Mouse (Mus musculus): ENCODE data around the gene Otulin.

Otulin gene

GRCm38 (mm10) chr15:27613255-27613654, 17.2 kb downstream of the Otulin start:
- DNase-seq (ENCODE audit: low spot score) = no peak

GRCm38 (mm10) chr15:27612533-27613221, 17.8 kb downstream of the Otulin start:
- peak; percentile 73 for DNase-seq (ENCODE audit: low spot score)

DNA sequence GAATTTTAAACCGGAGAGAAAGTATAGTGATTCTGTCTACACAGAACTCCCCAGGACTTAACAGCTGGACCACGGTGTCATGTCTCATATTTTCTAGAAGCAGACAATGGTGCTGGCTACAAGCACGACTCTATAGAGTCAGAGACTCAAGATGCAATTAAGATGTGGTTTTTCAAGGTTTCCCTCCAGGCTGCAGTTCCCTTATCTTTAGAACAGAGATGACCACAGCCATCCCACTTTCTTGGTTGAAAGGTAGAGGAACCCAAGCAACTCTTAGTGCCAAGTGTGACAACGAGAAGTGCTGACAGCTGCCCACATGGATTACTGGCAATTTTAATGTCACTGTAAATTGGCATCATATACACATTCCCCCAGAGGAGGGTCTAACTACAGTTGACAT, 20.9 kb downstream of the Otulin start:
- DNase-seq (ENCODE audit: low spot score) = no peak

GRCm38 (mm10) chr15:27605252-27605651, 25.2 kb downstream of the Otulin start:
- DNase-seq (ENCODE audit: low spot score) = no peak

GRCm38 (mm10) chr15:27604558-27604957, 25.9 kb downstream of the Otulin start:
- no peak for DNase-seq (ENCODE audit: low spot score)

DNA sequence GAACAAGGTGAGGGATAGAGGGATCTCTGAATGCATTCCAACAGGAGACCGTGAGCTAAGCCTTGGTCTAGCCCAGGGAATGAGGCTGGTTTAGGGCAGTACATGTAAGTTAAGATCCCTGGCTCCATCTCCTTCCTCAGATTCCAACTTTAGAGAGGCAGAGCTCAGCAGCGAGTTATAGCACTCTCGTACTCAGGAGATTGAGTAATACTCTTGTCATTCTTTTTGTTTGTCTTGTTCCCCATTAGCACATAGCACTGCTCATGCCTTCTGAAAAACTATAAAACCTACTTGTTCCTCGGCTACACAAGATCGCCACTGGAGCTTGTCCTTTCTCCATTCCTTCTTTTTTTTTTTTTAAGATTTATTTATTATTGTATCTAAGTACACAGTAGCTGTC, 30.0 kb downstream of the Otulin start:
- no peak for DNase-seq (ENCODE audit: low spot score)

DNA sequence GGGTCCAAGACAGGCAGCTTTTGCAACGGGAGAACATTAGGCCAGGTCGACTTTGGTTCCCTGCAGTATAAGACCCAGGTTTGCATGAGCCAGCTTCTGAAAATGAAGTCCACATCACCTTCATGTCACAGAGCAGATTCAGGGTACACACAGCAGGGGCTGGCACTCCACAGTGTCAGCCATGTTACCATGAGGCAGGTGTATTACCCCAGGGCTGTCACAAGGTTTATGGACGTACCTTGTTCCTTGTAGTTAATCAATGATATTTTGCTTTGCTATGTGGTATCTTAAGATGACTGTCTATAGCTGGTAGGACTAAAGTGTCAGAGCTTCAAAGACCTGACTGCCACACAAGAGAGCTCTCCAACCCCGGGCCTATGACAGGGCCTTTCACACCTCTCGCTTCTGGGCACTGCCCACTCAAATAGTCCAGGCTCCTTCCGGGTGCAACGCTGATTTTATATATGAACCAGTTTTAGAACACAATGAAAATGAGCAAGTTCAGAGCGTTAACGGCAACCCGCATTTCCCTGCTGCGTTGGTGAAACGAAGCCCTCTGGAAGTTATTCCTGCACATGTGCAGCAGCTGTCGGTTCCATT, 31.6 kb downstream of the Otulin start:
- DNase-seq (ENCODE audit: low spot score) = no peak

DNA sequence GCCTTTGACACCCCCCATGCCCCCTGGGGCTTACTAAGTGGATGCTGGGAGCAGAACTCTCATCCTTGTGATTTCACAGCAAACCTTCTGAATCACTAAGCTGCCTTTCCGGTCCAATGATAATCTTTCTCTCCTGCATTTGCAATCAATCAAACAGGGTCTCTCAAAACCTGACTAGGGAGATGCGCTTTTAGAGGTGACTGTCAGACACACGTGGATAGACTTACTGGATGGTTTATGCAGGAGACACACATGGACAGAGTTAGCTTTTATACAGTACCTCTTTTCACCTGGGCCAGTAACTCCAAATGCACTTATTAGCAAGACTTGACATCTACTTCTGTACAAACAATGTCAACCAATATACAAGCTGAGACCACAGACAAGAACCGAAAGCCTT, 33.0 kb downstream of the Otulin start:
- no peak for DNase-seq (ENCODE audit: low spot score)

DNA sequence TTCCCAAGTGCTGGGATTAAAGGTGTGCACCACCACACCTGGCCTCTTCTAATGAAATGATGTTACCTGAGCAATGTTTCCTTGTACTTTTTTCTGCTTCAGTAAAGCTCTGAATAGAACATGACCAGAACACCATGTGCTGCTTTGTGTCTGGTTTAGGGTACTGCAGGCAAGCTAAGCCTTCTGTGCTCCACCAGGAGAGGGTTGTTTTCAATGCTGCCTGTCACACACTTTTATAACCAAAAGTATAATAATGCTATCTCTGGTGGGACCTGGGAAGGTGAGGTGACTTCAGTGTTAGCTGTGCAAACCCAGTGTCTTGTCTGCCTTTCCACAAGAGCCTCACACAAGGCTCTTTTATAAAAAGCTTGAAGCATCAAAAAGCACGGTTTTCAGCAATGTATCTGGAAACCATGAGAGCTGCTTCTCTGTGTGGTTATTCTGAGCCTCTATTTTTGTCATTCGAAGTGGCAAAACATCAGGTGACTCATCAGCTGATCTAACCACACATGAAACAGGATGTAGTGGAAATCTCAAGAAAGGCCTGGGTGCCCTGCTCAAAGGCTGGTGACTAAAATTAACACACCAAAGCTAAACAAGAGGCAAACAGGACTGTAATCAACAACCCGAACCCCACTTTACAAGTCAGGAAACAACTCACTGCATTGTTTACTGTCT, 33.9 kb downstream of the Otulin start:
- peak; percentile 70 for DNase-seq (ENCODE audit: low spot score)

DNA sequence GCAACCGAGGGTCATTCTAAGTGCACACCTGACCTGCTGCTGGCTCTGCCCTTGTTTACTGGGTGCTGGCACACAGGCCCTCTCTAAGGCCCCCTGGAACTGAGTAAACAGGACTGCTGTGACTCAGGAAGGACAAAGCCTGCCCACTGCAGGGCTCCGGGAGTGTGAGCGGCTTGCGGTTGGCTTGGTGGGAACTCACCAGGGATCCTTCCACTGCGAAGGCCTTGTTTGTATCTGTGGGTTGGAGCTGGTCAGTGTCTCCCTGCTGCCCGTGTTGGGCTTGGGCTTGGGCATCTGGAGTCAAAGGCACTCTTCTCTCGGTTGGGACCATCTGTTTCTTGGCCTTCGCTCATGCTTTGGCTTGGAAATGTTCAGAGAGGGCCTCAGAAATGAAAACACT, 34.9 kb downstream of the Otulin start:
- DNase-seq (ENCODE audit: low spot score) = no peak

DNA sequence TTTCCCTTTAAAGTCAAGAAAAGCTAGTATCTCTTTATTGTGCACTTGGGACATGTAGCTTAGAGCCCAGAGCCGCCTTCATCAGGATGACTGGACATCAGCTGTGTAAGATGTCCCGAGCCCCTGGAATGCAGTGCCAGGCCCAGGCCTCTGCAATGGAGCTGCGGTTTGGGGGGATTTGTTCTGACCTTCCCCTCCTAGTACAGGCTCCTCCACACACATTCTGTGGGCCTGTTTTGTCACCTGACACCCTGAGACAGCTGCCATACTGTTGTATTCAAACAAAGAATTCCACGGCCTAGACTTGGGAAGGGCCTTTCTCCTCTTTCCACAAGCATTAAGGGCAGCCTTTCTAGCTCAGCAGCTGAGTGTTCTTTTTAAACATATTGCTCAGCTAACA, 35.5 kb downstream of the Otulin start:
- DNase-seq (ENCODE audit: low spot score) = no peak

DNA sequence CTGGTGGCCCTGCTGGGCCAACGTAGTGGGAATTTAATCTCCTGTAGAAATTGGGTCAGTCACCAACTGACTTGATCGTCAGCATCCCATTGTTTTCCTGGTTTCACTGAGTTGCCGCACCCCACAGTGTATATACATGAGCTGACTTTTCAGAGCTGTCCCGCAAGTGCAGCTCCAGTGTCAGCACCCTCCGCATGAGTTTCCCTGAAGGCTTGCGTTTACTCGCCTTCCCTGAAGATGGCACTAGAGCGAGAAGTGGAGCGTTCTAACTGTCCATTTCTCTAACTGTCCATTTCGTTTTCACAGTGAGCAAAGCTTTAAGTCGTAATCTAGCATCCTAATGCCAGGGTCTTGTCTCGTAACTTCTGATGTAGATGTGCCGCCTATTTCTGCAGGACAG, 36.8 kb downstream of the Otulin start:
- DNase-seq (ENCODE audit: low spot score) = peak; percentile 60

DNA sequence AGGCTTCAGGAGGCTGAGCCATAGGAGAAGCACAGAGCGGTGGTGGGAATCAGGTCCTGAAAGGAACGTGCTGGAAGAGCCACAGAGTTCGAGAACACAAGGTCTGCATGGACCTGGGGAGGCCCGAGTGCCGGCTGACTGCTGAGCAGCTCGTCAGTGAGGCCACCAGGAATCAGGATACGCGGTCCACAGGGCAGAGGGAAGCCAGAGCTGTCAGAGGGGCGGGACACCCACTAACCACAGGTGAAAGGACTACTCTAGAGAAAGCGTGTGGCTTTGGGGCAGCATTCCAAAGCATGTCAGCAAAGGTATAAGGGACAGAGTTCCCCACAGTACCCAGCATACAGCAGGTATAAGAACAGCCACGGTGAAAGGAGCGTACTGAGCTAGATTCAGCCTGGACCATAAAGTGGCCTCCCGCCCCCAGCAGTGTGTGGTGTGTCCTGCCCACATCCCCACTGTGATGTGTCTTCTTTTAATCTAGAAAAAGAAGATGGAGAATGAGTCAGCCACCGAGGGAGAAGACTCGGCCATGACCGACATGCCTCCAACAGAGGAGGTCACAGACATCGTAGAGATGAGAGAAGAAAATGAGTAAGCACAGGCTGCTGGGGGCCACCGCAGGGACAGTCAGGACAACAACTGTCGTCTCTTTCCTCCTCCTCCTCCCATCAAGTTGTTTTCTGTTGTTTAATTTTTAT, 37.7 kb downstream of the Otulin start:
- DNase-seq (ENCODE audit: low spot score) = no peak

GRCm38 (mm10) chr15:27590812-27591211, 39.7 kb downstream of the Otulin start:
- DNase-seq (ENCODE audit: low spot score) = no peak

DNA sequence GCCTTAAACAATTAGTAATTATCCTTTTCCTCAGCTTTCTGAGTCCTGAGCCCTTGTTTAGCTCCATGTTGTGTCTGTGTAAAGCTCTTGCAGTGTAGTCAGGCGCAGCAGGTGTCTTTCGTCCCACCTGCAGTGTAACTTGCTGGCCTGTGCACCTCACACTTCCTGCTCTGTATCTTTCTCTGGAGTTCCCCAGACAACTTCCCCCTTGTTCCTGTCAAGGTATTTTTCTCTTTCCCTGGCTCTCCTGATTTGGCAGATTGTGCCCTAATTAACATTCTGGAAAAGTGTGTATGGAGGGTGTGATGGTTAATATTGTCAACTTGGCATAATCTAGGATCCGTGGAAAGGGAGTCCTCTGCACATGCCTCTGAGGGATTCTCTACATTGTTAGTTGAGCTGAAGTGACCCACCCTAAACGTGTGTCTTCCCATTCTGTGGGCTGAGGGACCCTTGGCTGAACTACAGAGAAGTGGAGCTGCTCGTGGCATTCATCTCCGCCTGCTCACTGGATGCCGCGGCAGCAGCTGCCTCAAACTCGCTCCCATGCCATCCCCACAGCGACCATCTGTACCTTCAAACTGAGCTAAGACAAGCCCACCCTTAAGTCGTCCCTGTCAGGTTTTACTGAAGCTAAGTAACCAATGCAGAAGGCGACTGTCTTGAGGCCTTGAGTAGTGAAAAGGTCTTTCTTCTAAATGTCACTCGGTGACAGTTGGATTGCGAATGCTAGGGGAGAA, 42.2 kb downstream of the Otulin start:
- DNase-seq (ENCODE audit: low spot score) = no peak

DNA sequence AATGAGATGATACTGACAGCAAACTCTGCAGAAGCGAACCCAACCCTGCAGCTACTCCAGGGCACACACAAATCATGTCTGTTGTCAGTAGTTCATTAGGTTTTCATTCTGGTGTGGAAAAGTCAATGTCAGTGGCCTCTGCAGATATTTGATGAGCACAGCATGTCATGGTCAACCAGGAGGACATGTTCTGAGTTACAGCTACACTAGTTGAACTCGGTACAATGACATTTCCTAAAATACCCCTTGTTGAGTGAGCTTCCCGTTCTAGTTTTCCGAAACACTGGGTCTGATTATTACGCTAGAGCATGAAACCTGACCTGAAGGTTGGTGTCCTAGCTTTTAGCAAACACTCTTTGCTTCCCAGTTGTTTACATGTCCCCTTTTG, 44.4 kb downstream of the Otulin start:
- DNase-seq (ENCODE audit: low spot score) = no peak

DNA sequence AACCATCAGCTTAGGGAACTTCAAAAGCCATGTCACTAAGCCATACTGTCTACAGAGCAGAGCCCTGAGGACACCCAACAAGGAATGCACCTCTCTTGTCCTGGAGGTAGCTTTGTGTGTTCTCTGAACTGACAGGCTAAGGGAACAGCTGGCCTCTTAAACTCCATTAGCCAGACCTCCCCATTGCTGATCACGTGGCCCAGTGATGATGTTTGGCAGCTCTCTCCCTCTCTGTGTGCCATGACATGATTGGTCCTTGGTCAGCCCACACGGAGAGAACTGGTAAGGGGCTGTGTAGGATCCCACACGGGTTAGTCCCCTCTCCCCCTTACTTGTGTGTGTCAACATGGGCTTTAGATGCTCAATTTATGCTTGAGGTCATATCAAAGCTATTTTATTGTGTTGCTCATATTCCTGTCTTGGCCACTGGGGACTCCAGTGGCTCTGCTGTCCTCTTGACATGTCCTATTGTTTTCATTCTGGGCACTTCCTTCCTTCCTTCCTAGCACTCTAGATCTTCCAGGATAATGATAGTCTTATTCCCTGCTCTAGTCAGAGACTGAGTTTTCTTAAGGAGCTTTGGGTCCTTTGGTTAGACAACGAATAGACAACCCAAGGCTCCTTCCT, 44.9 kb downstream of the Otulin start:
- DNase-seq (ENCODE audit: low spot score) = no peak

GRCm38 (mm10) chr15:27583620-27584019, 46.9 kb downstream of the Otulin start:
- DNase-seq (ENCODE audit: low spot score) = no peak

- peak; percentile 81 for DNase-seq (ENCODE audit: low spot score)
These were observed 47.5 kb downstream of the Otulin start for GRCm38 (mm10) chr15:27583042-27583441.

DNA sequence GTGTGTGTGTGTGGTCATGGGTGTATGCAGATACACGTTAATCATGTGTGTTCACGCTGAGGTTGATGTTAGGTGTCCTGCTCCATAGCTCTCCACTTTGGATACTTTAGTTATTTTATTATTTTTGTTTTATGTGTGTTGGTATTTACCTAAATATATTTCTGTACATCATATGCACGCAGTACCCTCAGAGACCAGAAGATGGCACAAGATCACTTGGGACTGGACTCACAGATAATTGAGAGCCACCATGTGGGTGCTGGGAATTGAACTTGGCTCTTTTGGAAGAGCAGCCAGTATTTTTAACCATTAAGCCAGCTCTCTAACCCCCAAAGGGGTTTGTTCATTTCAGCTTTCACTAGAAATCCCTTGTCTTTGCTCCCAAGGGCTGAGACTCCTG, 48.1 kb downstream of the Otulin start:
- DNase-seq (ENCODE audit: low spot score) = peak; percentile 54

DNA sequence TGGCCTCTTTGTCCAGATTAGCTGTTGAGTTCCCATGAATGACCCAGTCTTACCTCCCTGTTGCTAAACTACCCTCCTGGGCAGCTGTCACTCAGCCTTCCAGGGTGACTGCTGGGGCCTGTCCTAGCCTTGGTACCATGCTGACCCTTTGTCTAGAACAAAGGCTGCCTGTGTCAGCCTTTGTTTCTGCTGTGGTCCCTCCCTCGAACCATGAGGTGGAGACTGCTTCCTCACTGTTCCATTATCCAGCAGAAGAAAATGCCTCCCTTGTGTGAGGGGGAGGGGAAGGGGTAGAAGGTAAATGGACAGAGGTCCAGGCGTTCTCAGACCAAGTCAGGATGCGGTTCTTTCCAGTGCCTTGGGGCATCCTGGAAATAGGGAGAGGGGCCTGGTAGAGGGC, 48.9 kb downstream of the Otulin start:
- peak; percentile 55 for DNase-seq (ENCODE audit: low spot score)

- no peak for DNase-seq (ENCODE audit: low spot score)
These were observed 49.7 kb downstream of the Otulin start for GRCm38 (mm10) chr15:27580771-27581170.
